Mouse (Mus musculus) erythroblast, embryonic 14.5 days (primary cell): ENCODE data around the gene Mab21l3. TPM values are rescaled to one million over a fixed set of nuclear protein-coding genes. Genes with fewer than 3 reads are reported as not detected.

Experiments used
- H3K27me3 ChIP-seq: 2 replicates; pipeline ENCODE4 v1.6.1; 2012; ENCODE audit warnings: inconsistent platforms; ENCODE audit not compliant: control insufficient read depth
- H3K36me3 ChIP-seq: 2 replicates; pipeline ENCODE4 v1.6.1; 2012; ENCODE audit warnings: mild to moderate bottlenecking, inconsistent platforms; ENCODE audit not compliant: control insufficient read depth
- H3K4me1 ChIP-seq: 2 replicates; pipeline ENCODE4 v1.6.1; 2012; ENCODE audit warnings: inconsistent platforms; ENCODE audit not compliant: control insufficient read depth
- H3K4me3 ChIP-seq: replicated peaks from 2 replicates; pipeline ENCODE3; 2012; ENCODE audit warnings: moderate library complexity, mild to moderate bottlenecking, inconsistent platforms
- H3K9me3 ChIP-seq: 2 replicates; pipeline ENCODE4 v1.6.1; 2012; ENCODE audit warnings: low read length, inconsistent platforms, mixed read lengths; ENCODE audit not compliant: control insufficient read depth
- GATA1 ChIP-seq: IDR thresholded peaks from 2 replicates; pipeline ENCODE4 v1.6.1; 2012; ENCODE audit warnings: low read length, inconsistent platforms, mixed read lengths
- TAL1 ChIP-seq: IDR thresholded peaks from 3 replicates; pipeline ENCODE4 v1.6.1; 2012; ENCODE audit warnings: low read length, inconsistent platforms, mixed read lengths
- polyA plus RNA-seq: library from polyadenylated mRNA; stranded (reverse); fragments of >175 nt; gene quantifications from 2 replicates; pipeline ENCODE4 v1.2.3, GENCODE M21; 2012

Gene Mab21l3
- polyA plus RNA-seq, 1 experiment, result not detected

DNA sequence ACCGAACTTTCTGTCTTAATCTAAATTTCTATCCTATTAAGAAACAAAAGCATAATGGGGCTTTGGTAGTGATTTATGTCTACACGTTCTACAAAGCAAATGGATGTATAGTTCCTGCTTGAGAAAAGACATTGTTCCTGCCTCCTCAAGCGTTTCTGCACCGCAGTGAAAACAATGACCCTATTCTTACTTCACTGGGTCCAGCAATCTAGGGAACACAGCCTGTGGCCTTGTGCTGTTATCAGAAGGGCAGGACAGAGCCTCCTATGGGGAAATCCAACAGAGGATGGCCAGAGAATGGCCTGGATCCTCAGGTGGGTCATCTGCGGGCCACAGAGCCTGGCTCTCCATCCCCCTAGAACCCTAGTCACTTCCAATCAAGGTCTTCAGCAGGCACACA is 29.4 kb upstream of the Mab21l3 start:
- no peaks in the 10 kb centered on the region for H3K4me1 ChIP-seq
- no peaks in the 10 kb centered on the region; the same call in 1 of the 2 replicates for H3K36me3 ChIP-seq
- H3K4me3 ChIP-seq, result no peak overlapping the region
- H3K9me3 ChIP-seq, result no peaks in the 10 kb centered on the region
- H3K27me3 ChIP-seq, result no peaks in the 10 kb centered on the region
- TF ChIP-seq TAL1 (no peak), GATA1 (no peak)

DNA sequence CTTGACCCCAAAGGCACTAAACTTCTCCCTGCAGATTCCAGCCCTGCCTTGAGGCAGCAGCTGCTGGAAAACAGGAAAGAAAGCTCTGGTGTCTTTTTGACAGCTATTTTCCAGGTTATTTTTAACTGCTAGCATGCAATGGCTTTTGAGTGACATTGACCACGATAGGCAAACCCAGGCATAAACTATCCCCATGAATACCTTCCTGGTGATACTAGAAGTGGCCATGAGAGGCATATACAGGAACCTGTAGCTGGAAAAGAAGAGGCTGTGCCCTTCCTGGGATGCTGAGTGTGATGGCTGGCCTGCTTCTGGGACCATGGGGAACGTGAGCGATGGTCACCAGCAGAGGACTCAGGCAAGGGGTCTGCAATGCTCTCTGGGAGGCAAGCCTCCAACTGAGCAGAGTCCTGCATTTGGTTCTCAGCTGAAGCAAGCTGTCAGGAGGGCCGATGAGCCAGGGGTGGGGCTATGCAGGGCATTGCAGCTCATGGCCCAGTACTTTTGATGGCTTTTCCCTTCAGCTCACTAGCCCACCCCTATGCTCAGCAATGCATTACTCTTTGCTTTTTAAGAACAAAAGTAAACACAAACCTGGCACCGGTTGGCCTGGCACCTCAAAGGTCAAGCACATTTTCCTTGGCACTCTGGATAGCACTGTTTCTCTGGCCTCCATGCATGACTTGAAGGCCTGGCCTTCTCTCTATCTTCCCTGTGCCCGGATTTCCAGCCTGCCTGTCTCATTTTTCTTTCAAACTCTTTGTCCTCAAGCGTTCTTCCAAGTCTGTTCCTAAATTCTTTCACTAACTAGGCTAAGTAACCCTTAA is 27.9 kb upstream of the Mab21l3 start:
- Histone ChIP-seq H3K9me3 (no peaks in the 10 kb centered on the region), H3K4me3 (no peak overlapping the region)
- TF ChIP-seq GATA1 (no peak), TAL1 (no peak)

DNA sequence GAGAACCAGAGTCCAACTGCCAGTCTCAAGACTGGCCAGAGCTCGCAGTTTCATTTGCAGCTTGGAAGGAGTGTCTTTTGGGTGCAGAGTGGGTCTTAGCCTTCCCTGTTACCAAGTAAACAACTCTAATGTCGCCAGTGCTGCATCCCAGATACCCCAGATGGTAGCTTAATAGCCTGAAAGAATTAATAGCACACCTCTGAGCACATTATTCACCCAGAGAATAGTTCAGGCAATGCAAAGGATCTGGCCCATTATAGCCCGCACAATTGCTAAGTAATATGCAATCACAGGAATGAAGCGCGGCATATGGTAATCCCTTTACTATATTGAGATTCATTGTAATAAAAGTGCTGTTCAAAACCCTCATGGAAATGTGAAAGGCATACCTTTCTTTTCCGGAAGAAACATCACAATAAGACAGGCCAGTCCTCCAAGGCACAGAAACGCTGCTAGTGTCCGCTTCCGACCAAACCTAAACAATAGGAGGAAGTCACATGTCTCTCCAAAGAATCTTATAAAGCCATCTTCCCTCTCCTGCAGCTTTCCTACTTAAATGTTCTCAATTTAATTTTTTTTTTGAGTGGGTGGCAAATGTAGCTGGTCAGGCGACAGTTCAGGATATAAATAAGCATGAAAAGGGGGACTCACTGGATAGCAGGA is 26.6 kb upstream of the Mab21l3 start:
- H3K4me3 ChIP-seq, result no peak overlapping the region
- H3K9me3 ChIP-seq, result no peaks in the 10 kb centered on the region
- no peaks in the 10 kb centered on the region for H3K27me3 ChIP-seq
- TF ChIP-seq GATA1 (no peak), TAL1 (no peak)
- no peaks in the 10 kb centered on the region for H3K4me1 ChIP-seq
- H3K36me3 ChIP-seq, result no peaks in the 10 kb centered on the region; the same call in 1 of the 2 replicates

More for the DNA sequence above, 27.9 kb upstream of the Mab21l3 start:
- no peaks in the 10 kb centered on the region; the same call in 1 of the 2 replicates for H3K36me3 ChIP-seq
- no peaks in the 10 kb centered on the region for H3K27me3 ChIP-seq
- H3K4me1 ChIP-seq, result no peaks in the 10 kb centered on the region

- Histone ChIP-seq H3K9me3 (no peaks in the 10 kb centered on the region), H3K27me3 (no peaks in the 10 kb centered on the region), H3K4me1 (no peaks in the 10 kb centered on the region), H3K36me3 (no peaks in the 10 kb centered on the region; the same call in 1 of the 2 replicates), H3K4me3 (no peak overlapping the region)
- TF ChIP-seq TAL1 (no peak), GATA1 (no peak)
These were observed 24.4 kb upstream of the Mab21l3 start for GRCm38 (mm10) chr3:101873061-101873675.

GRCm38 (mm10) chr3:101871951-101872350 is 23.2 kb upstream of the Mab21l3 start:
- no peaks in the 10 kb centered on the region for H3K27me3 ChIP-seq
- no peaks in the 10 kb centered on the region for H3K4me1 ChIP-seq
- no peak overlapping the region for H3K4me3 ChIP-seq
- H3K36me3 ChIP-seq, result no peaks in the 10 kb centered on the region; the same call in 1 of the 2 replicates
- no peaks in the 10 kb centered on the region for H3K9me3 ChIP-seq
- no peak for TF ChIP-seq TAL1
- no peak for TF ChIP-seq GATA1

DNA sequence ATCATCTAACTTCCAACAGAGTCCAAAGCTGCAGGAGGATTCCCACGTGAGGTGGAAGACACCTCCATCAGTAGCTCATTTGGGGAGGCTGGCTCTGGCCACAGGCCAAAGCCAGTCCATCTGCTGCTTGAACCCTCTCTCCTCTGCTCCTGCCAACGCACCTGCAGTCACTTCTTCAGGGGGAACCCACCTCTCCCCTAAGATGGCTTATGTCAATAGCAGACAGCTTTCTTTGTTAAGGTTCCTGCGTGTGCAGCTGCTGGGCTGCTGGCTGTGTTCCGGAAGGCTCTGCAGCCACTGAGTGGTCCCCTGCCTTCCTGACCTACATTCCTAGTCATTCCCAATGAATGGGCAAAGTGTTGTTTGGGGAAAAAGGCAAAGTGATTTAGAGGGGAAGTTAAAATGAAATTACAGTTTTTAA is 18.3 kb upstream of the Mab21l3 start:
- no peak overlapping the region for H3K4me3 ChIP-seq
- H3K27me3 ChIP-seq, result no peaks in the 10 kb centered on the region
- no peak for TF ChIP-seq TAL1
- no peak for TF ChIP-seq GATA1
- H3K9me3 ChIP-seq, result no peaks in the 10 kb centered on the region
- H3K36me3 ChIP-seq, result no peaks in the 10 kb centered on the region; the same call in 1 of the 2 replicates
- H3K4me1 ChIP-seq, result no peaks in the 10 kb centered on the region

DNA sequence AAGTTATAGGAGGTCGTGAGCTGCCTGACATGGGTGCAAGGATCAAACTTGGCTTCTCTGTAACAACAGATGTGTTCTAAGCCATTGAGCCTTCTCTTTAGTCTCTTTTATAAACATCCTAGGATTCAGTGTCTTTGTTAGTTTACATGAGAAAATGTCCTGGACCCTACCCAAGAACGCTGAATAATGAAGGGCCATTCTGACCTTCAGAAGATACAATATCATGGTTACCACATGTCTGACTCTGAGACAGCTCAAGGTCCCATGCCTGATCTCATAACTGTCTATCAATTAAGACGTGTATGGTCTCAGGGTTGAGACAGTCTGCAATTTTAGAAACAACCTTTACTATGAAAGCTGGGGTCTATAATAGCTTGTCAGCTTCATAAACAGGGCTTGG is 13.1 kb upstream of the Mab21l3 start:
- Histone ChIP-seq H3K36me3 (no peaks in the 10 kb centered on the region; the same call in 1 of the 2 replicates), H3K4me1 (no peaks in the 10 kb centered on the region), H3K4me3 (no peak overlapping the region), H3K9me3 (no peaks in the 10 kb centered on the region), H3K27me3 (no peaks in the 10 kb centered on the region)
- no peak for TF ChIP-seq TAL1
- no peak for TF ChIP-seq GATA1

DNA sequence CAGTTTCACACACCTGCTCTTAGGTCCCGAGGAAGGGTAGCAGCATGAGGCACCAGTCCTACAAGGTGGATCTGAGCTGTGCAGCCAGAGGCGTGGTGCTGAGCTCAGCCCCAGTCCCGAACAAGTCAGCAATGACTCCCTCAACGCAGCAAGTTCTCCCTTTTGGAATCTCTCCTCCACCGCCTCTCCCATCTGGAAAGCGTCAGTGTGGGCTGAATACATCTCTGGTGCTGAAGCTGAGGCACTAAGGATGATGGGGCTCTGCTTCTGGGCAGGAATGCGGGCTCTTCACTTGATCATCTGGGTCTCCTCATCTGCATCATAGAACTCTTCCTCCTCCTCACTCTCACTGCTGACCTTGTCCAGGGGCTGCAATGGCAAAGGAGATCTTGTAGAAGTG is 11.4 kb upstream of the Mab21l3 start:
- no peak overlapping the region for H3K4me3 ChIP-seq
- no peak for TF ChIP-seq TAL1
- no peak for TF ChIP-seq GATA1
- H3K9me3 ChIP-seq, result no peaks in the 10 kb centered on the region
- H3K4me1 ChIP-seq, result no peaks in the 10 kb centered on the region
- H3K36me3 ChIP-seq, result no peaks in the 10 kb centered on the region; the same call in 1 of the 2 replicates
- no peaks in the 10 kb centered on the region for H3K27me3 ChIP-seq

GRCm38 (mm10) chr3:101859740-101860139 is 11.0 kb upstream of the Mab21l3 start:
- Histone ChIP-seq H3K4me3 (no peak overlapping the region), H3K4me1 (no peaks in the 10 kb centered on the region), H3K9me3 (no peaks in the 10 kb centered on the region), H3K27me3 (no peaks in the 10 kb centered on the region), H3K36me3 (no peaks in the 10 kb centered on the region; the same call in 1 of the 2 replicates)
- TF ChIP-seq TAL1 (no peak), GATA1 (no peak)
